Mouse (Mus musculus): ENCODE measurements around the gene Dpp6.
"Not testable (repeated sequence)": the region's sequence is repeated elsewhere in the genome, so short reads cannot be mapped to it uniquely, and the experiment has no call there.

Dpp6 gene

GRCm38 (mm10) chr5:27490942-27491341, 673.9 kb downstream of the Dpp6 start:
- no peak for DNase-seq (ENCODE audit: low spot score in 2 of 2)

DNA sequence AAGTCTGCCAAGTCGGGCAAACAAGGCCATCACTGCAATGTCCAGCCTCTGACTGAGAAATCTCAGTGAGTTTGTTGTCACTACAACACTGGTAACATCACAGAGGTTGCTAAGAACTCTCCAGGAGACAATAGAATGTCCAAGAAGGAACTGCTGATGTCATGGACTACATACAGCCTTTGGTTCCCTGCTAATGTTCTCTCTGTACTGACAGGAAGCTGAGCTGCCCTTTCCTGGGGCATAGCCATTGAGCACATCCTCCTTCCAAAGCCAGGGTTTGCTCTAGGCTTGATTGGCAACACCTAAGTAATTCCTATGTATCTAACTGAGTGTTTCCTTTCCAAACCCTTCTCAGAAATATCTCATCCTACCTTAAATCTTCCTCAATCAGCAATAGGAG, 684.3 kb downstream of the Dpp6 start, which contains the start of gene Speer4b:
TSS of gene Speer4b (minus strand) at position 101 of the 400 bp plus-strand sequence.
- not testable (repeated sequence) for DNase-seq (ENCODE audit: low spot score in 2 of 2)

- DNase-seq (ENCODE audit: low spot score in 2 of 2), result no peak
These were observed 701.7 kb downstream of the Dpp6 start for GRCm38 (mm10) chr5:27518716-27519115.

DNA sequence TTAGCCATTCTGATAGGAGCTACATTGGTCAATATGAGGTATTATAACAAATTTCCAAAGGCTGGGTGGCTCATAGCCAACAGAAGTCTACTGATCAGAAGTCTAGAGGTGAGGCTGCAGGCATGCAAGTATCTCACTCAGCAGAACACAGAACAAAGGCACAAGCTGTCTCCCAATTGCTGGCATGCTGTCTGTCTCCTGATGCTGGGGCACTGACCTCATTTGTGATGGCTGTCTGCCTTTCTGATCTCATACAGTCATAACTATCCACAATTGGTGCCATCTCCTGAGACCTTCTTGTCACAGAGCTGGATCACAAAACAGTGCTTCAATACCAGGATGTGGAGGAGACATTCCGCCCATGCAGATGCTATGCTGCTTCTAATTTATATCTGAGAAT, 709.9 kb downstream of the Dpp6 start:
- no peak for DNase-seq (ENCODE audit: low spot score in 2 of 2)

DNA sequence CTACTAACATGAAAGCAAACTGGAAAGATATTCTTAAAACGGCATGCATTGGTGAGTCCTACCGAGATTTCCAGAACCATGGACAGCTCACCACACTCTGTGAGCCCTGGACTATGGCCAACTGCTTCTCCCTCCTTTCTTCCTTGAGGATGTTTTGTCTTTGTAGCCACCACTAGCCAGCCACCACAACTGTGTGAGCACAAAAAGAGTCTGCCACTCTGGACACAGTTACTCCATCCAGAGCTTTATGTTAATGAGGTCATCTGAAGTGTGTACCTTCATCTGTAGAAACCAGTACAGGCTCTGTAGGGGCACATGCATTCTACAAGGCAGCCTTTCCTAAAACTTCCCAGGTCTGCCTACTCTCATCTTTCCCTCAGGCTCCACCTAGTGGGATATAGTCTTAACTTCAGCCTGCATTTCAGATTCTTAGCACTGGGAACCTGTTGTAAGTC, 727.8 kb downstream of the Dpp6 start:
- DNase-seq (ENCODE audit: low spot score in 2 of 2), result no peak

DNA sequence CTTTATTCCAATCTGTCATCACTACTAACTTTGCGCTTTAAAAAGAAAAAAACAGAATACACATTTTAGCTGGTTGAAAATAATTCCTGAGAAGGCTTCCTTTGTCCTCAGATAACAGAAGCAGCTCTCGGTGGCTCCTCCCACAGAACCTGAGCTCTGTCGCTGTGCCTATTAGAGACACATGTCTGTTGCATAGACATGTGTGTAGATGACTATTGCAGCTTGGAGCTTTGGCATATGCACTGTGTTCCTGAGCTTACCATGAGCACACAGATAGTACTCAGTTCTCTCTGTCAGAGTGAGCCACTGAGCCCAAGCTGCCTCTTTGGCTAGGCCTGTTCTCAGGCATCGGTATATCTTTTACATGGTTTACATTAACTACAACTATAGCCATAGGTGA, 732.3 kb downstream of the Dpp6 start:
- no peak for DNase-seq (ENCODE audit: low spot score in 2 of 2)

GRCm38 (mm10) chr5:27565700-27566099, 748.7 kb downstream of the Dpp6 start:
- DNase-seq (ENCODE audit: low spot score in 2 of 2), result no peak

- DNase-seq (ENCODE audit: low spot score in 2 of 2), result no peak
These were observed 771.2 kb downstream of the Dpp6 start for GRCm38 (mm10) chr5:27587970-27588758.

DNA sequence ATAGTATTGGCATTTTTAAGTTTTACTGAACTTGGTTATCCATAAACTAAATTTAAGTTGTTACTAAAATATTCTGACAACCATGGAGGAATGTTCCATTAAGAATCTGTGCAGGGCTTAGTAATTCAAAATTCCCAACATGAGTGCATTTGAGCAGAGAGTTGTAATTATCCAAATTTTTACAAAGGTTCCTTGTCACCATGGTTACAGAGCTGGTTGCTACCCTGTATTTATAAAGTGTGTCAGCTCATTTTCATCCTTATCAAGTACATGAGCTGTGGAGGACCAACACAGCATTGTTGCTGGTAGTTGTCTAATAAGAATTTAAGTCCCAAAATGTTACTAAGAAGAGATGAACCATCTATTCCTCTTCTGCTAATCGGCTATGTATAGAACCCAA, 787.1 kb downstream of the Dpp6 start:
- no peak for DNase-seq (ENCODE audit: low spot score in 2 of 2)

GRCm38 (mm10) chr5:27615769-27616168, 798.8 kb downstream of the Dpp6 start:
- peak in 1 of 2 experiments; percentile 47 for DNase-seq (ENCODE audit: low spot score in 2 of 2)

DNA sequence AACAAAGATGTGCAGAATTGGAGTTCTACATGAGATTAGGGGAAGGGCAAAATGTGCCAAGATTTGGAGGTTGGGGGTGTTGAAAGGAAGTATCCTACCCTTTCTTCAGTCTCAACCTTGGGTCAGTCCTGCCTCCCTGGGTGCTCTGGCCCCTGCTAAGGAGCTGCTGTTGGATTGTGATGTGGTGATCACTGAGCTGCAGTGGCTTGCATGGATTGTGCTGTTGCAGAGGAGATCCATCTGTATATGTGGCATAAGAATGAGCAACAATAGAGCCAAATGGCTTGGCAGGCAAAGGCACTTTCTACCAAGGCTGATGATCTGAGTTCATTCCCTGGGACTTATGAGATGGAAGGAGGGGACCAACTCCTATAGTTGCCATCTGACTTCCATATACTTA, 804.8 kb downstream of the Dpp6 start:
- DNase-seq (ENCODE audit: low spot score in 2 of 2), result no peak

DNA sequence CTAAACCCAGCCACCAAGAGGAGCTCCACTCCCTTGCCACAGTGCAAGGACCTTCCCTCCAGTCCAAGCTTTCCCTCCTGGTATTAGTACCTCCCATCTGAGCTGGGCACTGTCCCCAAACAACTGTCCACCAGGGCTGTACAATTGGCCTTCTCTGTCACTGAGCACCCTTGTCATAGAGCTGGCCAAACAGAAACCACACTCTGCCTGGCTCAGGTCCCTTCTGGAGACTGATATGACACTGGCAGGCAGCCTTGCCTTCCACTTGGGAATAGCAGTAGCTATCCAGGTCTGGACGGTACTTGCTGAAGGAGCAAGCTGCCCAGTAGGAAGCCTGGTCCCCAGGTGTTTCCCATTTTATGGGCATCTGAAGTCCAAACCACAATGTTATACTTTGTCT, 806.9 kb downstream of the Dpp6 start:
- DNase-seq (ENCODE audit: low spot score in 2 of 2), result no peak

DNA sequence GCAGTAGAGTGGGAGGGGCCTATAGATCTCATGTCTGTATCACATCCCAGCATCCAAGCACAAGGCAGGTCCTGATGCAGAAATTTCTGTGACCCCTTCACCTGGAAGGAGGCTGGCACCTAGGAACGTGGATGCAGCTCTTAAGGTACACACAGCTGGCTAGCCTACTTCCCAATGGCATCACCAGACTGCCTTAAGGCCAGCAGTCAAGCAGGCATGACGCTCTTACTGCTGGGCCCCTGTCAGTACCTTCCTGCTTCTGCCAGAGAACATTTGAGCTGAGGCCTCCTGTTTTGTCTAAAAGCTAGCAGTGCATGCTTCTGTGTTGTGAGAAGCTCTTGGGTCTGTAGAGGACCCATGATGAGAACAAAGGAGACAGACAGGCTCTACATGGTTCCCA, 815.1 kb downstream of the Dpp6 start:
- DNase-seq (ENCODE audit: low spot score in 2 of 2), result no peak

DNA sequence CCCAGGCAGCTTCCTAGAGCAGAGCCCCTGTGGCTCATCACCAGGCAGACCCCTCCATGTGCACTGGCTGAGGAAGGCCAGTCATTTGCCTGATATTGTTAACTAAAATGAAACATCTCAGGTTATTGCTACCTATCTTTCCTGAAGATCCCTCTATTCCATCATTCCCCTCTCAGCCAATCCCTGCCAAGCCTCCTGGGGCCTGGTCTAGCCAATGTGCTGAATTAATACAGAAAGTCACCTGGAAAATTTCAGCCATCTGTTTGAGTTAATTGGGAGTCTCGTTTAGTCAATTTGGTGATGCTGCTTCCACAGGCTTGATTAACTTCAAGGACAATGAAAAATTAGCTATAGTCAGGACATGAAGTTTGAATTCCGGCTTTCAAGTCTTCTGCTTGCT, 818.9 kb downstream of the Dpp6 start:
- no peak for DNase-seq (ENCODE audit: low spot score in 2 of 2)

DNA sequence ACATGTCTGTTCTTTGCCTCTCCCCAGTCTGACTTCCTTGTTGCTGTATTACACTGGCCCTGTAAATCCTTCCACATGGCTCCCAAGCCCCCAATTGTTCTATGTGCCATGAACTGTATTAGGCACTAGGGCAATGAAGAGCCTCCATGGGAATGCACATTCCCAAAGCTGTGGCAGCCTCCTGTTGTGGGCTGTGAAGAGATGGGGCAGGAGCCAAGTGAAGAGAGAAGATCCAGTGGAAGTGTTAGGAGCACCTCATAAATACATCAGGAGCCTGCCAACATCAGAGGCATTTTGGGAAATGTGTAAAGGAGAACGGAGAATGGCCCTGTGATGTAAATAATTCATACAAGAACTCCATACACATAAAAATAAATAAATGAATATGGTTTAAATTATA, 824.9 kb downstream of the Dpp6 start:
- no peak for DNase-seq (ENCODE audit: low spot score in 2 of 2)

- peak in 1 of 2 experiments; percentile 57 for DNase-seq (ENCODE audit: low spot score in 2 of 2)
These were observed 835.1 kb downstream of the Dpp6 start for GRCm38 (mm10) chr5:27651879-27652814.

DNA sequence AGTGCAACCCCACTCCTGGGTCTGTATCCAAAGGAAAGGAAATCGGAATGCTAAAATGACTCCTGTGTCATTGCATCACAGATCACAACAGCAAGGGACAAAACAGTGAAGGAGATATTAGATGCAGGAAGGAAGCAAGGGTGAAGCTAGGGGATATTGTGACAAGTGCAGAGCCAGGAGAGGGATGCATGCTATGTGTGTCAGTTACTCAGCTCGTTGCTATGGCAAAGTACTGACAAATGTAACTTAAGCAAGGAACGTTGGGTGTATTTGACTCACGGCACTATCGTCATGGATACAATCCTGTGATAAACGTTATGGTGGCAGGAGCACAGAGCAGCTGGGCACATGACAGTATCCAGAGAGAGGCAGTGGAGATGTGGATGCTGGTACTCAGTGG, 839.1 kb downstream of the Dpp6 start:
- no peak for DNase-seq (ENCODE audit: low spot score in 2 of 2)

DNA sequence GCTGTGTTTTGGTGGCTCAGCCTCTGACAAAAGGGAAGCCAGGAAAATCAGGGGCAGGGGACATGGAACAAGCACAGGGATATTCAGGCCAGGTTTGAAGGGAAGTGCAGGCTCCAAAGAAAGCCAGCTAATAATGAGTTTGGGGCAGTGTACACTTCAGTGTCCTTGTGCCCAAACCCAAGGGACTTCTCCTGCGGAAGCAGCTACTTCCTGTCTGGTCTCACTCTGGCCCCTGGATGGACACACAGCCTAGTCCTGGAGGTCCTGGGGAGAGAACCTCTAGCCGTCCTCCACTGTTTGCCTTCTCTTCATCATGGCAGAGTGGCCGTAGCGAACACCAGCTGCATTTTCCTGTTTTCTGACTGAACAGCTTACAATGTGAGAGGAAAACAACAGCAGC, 840.7 kb downstream of the Dpp6 start:
- DNase-seq (ENCODE audit: low spot score in 2 of 2), result no peak

GRCm38 (mm10) chr5:27658165-27658564, 841.2 kb downstream of the Dpp6 start:
- no peak for DNase-seq (ENCODE audit: low spot score in 2 of 2)

GRCm38 (mm10) chr5:27658569-27658968, 841.6 kb downstream of the Dpp6 start:
- DNase-seq (ENCODE audit: low spot score in 2 of 2), result no peak

- DNase-seq (ENCODE audit: low spot score in 2 of 2), result no peak
These were observed 842.0 kb downstream of the Dpp6 start for GRCm38 (mm10) chr5:27659019-27659418.

- DNase-seq (ENCODE audit: low spot score in 2 of 2), result no peak
These were observed 842.8 kb downstream of the Dpp6 start for GRCm38 (mm10) chr5:27659781-27660180.

GRCm38 (mm10) chr5:27664111-27664510, 847.1 kb downstream of the Dpp6 start:
- peak in 1 of 2 experiments; percentile 30 for DNase-seq (ENCODE audit: low spot score in 2 of 2)

All from spleen, postnatal 10 days (tissue).